Mouse (Mus musculus): ENCODE results near the gene Calm2. TPM values are rescaled to one million over a fixed set of nuclear protein-coding genes. Genes with fewer than 3 reads are reported as not detected.
A peak's percentile ranks its signal among the peaks of the same experiment; 100 is the strongest.

Gene Calm2
- polyA plus RNA-seq, 1 experiment: 2,002 TPM

DNA sequence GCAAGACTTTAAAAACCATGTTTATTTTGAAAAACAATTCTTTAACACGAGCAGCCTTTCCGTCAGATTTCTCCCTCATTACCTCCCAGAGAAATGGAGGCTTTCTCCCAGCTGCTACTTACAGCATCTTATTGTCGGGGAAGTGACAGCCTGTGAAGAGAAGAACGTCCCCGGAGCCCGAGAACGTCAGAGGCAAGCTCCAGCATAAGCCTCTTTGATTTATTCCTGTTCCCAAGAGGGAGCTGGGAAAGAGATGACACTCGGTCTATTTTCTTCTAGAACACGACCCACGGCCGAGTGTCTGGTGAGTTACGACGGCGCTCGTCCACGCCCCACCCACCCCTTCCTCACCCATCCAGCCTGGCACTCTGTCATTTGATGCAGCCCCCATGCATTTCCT lies 30.9 kb upstream of the Calm2 start:
- Histone ChIP-seq H3K27ac (ENCODE audit: insufficient read depth, low read length) (no peak overlapping the region), H3K27me3 (ENCODE audit: control insufficient read depth, insufficient read depth, low read length) (no peaks in the 10 kb centered on the region), H3K4me1 (ENCODE audit: control insufficient read depth, insufficient read depth, low read length) (peaks cover 17% of the 10 kb centered on the region), H3K4me3 (replicated peaks; ENCODE audit: insufficient read depth, low read depth, low read length) (no peak overlapping the region)
- TF ChIP-seq CTCF (IDR thresholded peaks at IDR 0.05; ENCODE audit: borderline replicate concordance, insufficient read depth, low read depth, low read length) (no peak), POLR2A (IDR thresholded peaks at IDR 0.05; ENCODE audit: borderline replicate concordance, insufficient read depth, low read length) (no peak)
- 88% methylated on average over 16 of the region's 16 CpGs for WGBS
- no peak for DNase-seq

DNA sequence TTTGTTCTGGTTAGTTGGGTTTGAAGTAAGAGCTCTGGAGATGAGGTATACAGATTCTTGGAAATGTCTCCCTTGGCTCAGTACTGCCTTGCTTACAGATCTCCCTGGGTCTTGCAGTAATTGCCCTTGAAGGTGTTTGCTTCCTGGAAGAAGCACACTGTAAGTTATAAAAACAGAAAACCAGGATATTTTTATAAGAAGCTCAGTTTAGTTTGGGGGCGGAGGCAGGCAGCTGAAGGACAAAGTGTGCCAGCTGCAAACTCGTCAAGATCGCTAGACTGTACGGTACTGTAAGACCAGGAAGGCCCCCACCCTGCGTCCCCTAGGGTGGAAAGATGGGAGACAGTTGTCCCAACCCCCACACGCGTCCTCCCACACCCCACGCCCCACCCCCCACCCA lies 28.6 kb upstream of the Calm2 start:
- H3K4me1 ChIP-seq (ENCODE audit: control insufficient read depth, insufficient read depth, low read length): peaks cover 17% of the 10 kb centered on the region
- DNase-seq: no peak
- no peak overlapping the region for H3K27ac ChIP-seq (ENCODE audit: insufficient read depth, low read length)
- 87% methylated on average over 8 of the region's 8 CpGs for WGBS
- TF ChIP-seq POLR2A (IDR thresholded peaks at IDR 0.05; ENCODE audit: borderline replicate concordance, insufficient read depth, low read length) (no peak), CTCF (IDR thresholded peaks at IDR 0.05; ENCODE audit: borderline replicate concordance, insufficient read depth, low read depth, low read length) (no peak)
- H3K27me3 ChIP-seq (ENCODE audit: control insufficient read depth, insufficient read depth, low read length): no peaks in the 10 kb centered on the region
- H3K4me3 ChIP-seq (replicated peaks; ENCODE audit: insufficient read depth, low read depth, low read length): no peak overlapping the region

DNA sequence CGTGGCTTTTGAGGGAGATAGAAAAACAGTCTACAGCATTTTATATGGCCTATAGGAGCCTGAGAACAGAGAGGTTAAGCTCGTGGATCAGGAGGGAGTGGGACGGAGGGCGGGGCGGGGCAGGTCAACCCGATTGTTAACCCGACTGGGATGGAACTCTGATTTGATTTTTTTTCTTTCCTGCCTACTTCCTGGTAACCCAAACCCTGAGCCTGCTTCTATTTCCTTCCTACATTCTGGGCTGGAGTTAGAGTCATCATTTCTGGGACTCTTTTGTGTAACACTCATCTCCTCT lies 27.7 kb upstream of the Calm2 start:
- DNase-seq: no peak
- no peaks in the 10 kb centered on the region for H3K27me3 ChIP-seq (ENCODE audit: control insufficient read depth, insufficient read depth, low read length)
- no peak for TF ChIP-seq POLR2A (IDR thresholded peaks at IDR 0.05; ENCODE audit: borderline replicate concordance, insufficient read depth, low read length)
- TF ChIP-seq CTCF (IDR thresholded peaks at IDR 0.05; ENCODE audit: borderline replicate concordance, insufficient read depth, low read depth, low read length): no peak
- peak overlapping the region; percentile 57 for H3K4me3 ChIP-seq (replicated peaks; ENCODE audit: insufficient read depth, low read depth, low read length)
- peak overlapping the region; percentile 84 for H3K27ac ChIP-seq (ENCODE audit: insufficient read depth, low read length)
- peaks cover 17% of the 10 kb centered on the region for H3K4me1 ChIP-seq (ENCODE audit: control insufficient read depth, insufficient read depth, low read length)
- WGBS: 16% methylated on average over 7 of the region's 7 CpGs

DNA sequence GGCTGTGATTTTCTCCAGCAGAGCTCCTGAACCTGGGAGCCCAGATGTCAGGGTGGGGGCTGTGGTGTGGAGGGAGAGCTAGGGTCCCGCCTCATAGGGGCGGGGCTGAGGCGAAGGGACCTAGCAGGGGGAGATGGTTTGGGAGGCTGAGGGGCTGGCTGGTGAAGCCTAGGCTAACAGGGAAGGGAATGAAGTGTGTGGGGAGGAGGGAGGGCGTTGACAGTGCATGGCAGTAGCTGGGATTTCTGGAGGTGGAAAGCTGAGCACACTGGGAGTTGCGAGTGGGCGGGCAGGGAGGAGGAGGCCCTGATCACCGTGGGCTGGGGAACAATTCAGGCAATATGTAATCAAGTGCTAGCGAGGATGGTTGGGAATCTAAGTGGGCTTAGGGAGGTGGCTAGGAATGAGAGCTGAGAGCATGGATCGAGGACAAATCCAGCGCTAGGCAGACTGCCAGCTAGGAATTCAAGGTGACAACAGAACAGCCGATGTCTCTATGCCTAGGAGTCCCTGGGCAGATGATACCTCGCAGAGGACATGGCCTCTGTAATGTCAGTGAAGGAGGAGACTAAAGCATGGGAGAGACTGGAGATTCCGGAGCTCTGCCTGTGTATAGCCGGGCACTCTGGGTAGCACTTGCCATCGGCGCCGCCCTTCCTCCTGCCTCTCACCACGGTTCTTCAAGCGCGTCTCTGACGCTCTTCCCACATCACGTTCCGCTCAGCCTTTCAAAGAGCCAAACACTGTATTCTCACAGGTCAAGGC lies 27.2 kb upstream of the Calm2 start:
- peak overlapping the region; percentile 84 for H3K27ac ChIP-seq (ENCODE audit: insufficient read depth, low read length)
- no peaks in the 10 kb centered on the region for H3K27me3 ChIP-seq (ENCODE audit: control insufficient read depth, insufficient read depth, low read length)
- TF ChIP-seq CTCF (IDR thresholded peaks at IDR 0.05; ENCODE audit: borderline replicate concordance, insufficient read depth, low read depth, low read length) (0 out of 2 replicates have a peak, but pooled peaks have one; percentile 11), POLR2A (IDR thresholded peaks at IDR 0.05; ENCODE audit: borderline replicate concordance, insufficient read depth, low read length) (peak; percentile 43; the same call in 1 of the 2 replicates)
- peak; percentile 58 to 70 for DNase-seq
- H3K4me3 ChIP-seq (replicated peaks; ENCODE audit: insufficient read depth, low read depth, low read length): peak overlapping the region; percentile 57
- 2% methylated on average over 23 of the region's 23 CpGs for WGBS
- peaks cover 17% of the 10 kb centered on the region for H3K4me1 ChIP-seq (ENCODE audit: control insufficient read depth, insufficient read depth, low read length)

DNA sequence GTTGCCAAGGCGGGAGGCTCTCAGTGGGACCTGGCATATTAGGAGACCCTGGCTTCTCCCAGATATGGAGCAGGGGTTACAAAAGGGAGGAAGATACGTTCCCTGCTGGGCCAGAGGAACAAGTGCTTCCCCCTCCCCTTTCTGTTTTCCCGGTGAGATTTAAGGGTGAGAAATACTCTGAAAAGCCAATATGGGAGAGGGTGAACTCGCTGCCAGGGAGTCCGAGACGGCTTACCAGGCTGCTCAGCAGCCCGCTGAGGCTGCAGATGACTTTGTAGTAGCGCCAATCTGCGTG lies 26.7 kb upstream of the Calm2 start:
- Histone ChIP-seq H3K4me3 (replicated peaks; ENCODE audit: insufficient read depth, low read depth, low read length) (peak overlapping the region; percentile 57), H3K27ac (ENCODE audit: insufficient read depth, low read length) (peak overlapping the region; percentile 84), H3K4me1 (ENCODE audit: control insufficient read depth, insufficient read depth, low read length) (peaks cover 13% of the 10 kb centered on the region), H3K27me3 (ENCODE audit: control insufficient read depth, insufficient read depth, low read length) (no peaks in the 10 kb centered on the region)
- no peak for TF ChIP-seq CTCF (IDR thresholded peaks at IDR 0.05; ENCODE audit: borderline replicate concordance, insufficient read depth, low read depth, low read length)
- TF ChIP-seq POLR2A (IDR thresholded peaks at IDR 0.05; ENCODE audit: borderline replicate concordance, insufficient read depth, low read length): no peak
- no peak for DNase-seq
- WGBS: 9% methylated on average over 9 of the region's 9 CpGs

DNA sequence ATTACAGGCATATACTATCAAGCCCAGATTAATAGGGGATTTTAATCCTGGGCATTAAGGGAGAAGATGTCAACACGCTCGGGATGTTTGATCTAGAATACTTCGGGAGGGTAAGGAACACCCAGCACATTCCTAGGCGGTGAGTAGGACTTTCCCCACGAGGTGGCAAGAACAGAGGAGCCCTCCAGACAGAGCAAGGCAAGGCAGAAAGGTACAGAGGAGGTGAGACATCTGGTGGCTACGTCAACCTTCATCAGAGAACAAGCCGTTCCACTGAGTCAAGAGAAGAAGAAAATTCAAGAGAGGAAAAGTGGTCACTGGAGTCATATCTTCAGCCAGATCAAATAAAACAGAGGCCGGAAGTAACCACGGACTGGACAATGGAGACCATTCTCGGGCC lies 26.1 kb upstream of the Calm2 start:
- WGBS: 80% methylated on average over 10 of the region's 10 CpGs
- H3K4me1 ChIP-seq (ENCODE audit: control insufficient read depth, insufficient read depth, low read length): peaks cover 12% of the 10 kb centered on the region
- H3K4me3 ChIP-seq (replicated peaks; ENCODE audit: insufficient read depth, low read depth, low read length): no peak overlapping the region
- no peaks in the 10 kb centered on the region for H3K27me3 ChIP-seq (ENCODE audit: control insufficient read depth, insufficient read depth, low read length)
- no peak for DNase-seq
- TF ChIP-seq POLR2A (IDR thresholded peaks at IDR 0.05; ENCODE audit: borderline replicate concordance, insufficient read depth, low read length) (no peak), CTCF (IDR thresholded peaks at IDR 0.05; ENCODE audit: borderline replicate concordance, insufficient read depth, low read depth, low read length) (no peak)
- H3K27ac ChIP-seq (ENCODE audit: insufficient read depth, low read length): peak overlapping the region; percentile 84; the same call in 1 of the 2 replicates

DNA sequence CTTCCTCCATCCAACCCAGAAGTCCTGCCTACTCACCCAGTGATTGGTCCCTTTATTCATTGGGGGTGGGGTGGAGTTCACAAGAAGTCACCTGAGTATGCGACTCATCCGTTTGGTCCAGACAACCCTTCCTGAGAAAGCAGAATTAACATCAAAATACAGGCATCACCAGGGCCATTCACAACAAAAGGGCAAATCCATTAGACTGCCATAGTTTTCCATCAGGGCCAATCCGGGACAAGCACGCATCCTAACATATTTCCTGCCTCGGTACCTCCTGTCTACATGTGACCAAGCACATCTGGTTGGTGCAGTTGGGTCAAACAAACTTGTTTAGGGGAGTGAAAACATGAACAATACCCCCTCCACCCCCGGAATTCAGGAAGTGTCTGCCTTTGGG lies 24.9 kb upstream of the Calm2 start:
- no peak overlapping the region for H3K27ac ChIP-seq (ENCODE audit: insufficient read depth, low read length)
- WGBS: 90% methylated on average over 6 of the region's 6 CpGs
- peaks cover 12% of the 10 kb centered on the region for H3K4me1 ChIP-seq (ENCODE audit: control insufficient read depth, insufficient read depth, low read length)
- no peak overlapping the region for H3K4me3 ChIP-seq (replicated peaks; ENCODE audit: insufficient read depth, low read depth, low read length)
- no peaks in the 10 kb centered on the region for H3K27me3 ChIP-seq (ENCODE audit: control insufficient read depth, insufficient read depth, low read length)
- TF ChIP-seq POLR2A (IDR thresholded peaks at IDR 0.05; ENCODE audit: borderline replicate concordance, insufficient read depth, low read length) (no peak), CTCF (IDR thresholded peaks at IDR 0.05; ENCODE audit: borderline replicate concordance, insufficient read depth, low read depth, low read length) (no peak)
- no peak for DNase-seq

GRCm38 (mm10) chr17:87470797-87471196 lies 24.1 kb upstream of the Calm2 start:
- DNase-seq: no peak
- Histone ChIP-seq H3K4me3 (replicated peaks; ENCODE audit: insufficient read depth, low read depth, low read length) (no peak overlapping the region), H3K27me3 (ENCODE audit: control insufficient read depth, insufficient read depth, low read length) (no peaks in the 10 kb centered on the region), H3K4me1 (ENCODE audit: control insufficient read depth, insufficient read depth, low read length) (peaks cover 12% of the 10 kb centered on the region), H3K27ac (ENCODE audit: insufficient read depth, low read length) (no peak overlapping the region)
- 96% methylated on average over 8 of the region's 8 CpGs for WGBS
- no peak for TF ChIP-seq CTCF (IDR thresholded peaks at IDR 0.05; ENCODE audit: borderline replicate concordance, insufficient read depth, low read depth, low read length)
- TF ChIP-seq POLR2A (IDR thresholded peaks at IDR 0.05; ENCODE audit: borderline replicate concordance, insufficient read depth, low read length): no peak

Data from cerebellum, adult 2 months (tissue).